Mouse (Mus musculus) bone marrow, adult 2 months (tissue): Measurements from ENCODE around the gene Ppef2.

ENCODE experiments used
- CTCF ChIP-seq: fragments of 200-500 bp; IDR thresholded peaks from 2 replicates; pipeline ENCODE4 v1.5.1; 2011; ENCODE audit warnings: low read length, control low read depth; ENCODE audit not compliant: control insufficient read depth, insufficient read depth
- POLR2A ChIP-seq: fragments of 200-500 bp; IDR thresholded peaks from 2 replicates; pipeline ENCODE4 v1.6.1; 2011; ENCODE audit warnings: low read depth, mild to moderate bottlenecking, control low read depth, low read length, borderline replicate concordance; ENCODE audit not compliant: control insufficient read depth

DNA sequence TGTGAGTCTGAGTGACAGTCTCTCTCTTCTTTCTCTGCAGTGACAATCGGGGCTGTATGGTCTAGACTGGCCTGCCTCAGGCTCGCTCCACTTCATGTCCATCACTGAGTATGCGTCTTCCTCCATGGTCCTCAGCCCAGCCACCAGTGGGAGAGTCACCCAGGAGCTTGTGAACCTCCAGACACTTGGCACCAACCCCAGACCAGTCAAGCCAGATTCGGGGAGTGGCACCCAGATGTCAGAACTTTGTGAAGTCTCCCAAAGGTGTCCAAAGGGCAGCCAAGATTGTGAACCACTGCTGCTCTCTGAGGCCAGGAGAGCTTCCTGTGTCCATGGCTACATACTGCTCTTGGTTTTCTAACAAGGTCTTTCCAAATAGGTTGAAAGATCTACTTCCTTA lies 43.8 kb downstream of the Ppef2 start:
- TF ChIP-seq POLR2A (no peak), CTCF (no peak)
